Mouse (Mus musculus) frontal cortex, postnatal 36 days (tissue): ENCODE measurements around the gene Farp1.

Experiments used
- DNase-seq, 2 experiments: peaks; one replicate each; pipeline ENCODE4 v3.0.0; 2022; ENCODE audit warnings: low spot score in 2 of 2

Farp1 gene

GRCm38 (mm10) chr14:121145698-121146097 is 110.7 kb downstream of the Farp1 start:
- no peak for DNase-seq

GRCm38 (mm10) chr14:121146213-121146612 is 111.2 kb downstream of the Farp1 start:
- DNase-seq: no peak

- no peak for DNase-seq
These were observed 112.0 kb downstream of the Farp1 start for GRCm38 (mm10) chr14:121147026-121147425.

- no peak for DNase-seq
These were observed 113.2 kb downstream of the Farp1 start for GRCm38 (mm10) chr14:121148088-121148785.

GRCm38 (mm10) chr14:121149984-121150383 is 115.0 kb downstream of the Farp1 start:
- no peak for DNase-seq

- DNase-seq: no peak
These were observed 116.8 kb downstream of the Farp1 start for GRCm38 (mm10) chr14:121151837-121152236.

GRCm38 (mm10) chr14:121152771-121153170 is 117.8 kb downstream of the Farp1 start:
- DNase-seq: no peak

GRCm38 (mm10) chr14:121153260-121153659 is 118.3 kb downstream of the Farp1 start:
- DNase-seq: no peak

- no peak for DNase-seq
These were observed 120.2 kb downstream of the Farp1 start for GRCm38 (mm10) chr14:121155173-121155572.

GRCm38 (mm10) chr14:121158616-121159015 is 123.6 kb downstream of the Farp1 start:
- no peak for DNase-seq

- DNase-seq: no peak
These were observed 127.8 kb downstream of the Farp1 start for GRCm38 (mm10) chr14:121162822-121163221.

GRCm38 (mm10) chr14:121164866-121165265 is 129.9 kb downstream of the Farp1 start:
- DNase-seq: no peak

GRCm38 (mm10) chr14:121165408-121166037 is 130.5 kb downstream of the Farp1 start:
- peak in 1 of 2 experiments; percentile 71 for DNase-seq

GRCm38 (mm10) chr14:121166038-121166436 is 131.0 kb downstream of the Farp1 start:
- no peak for DNase-seq

GRCm38 (mm10) chr14:121168716-121169115 is 133.7 kb downstream of the Farp1 start:
- DNase-seq: no peak

- no peak for DNase-seq
These were observed 135.3 kb downstream of the Farp1 start for GRCm38 (mm10) chr14:121170321-121170720.

GRCm38 (mm10) chr14:121172065-121173036 is 137.4 kb downstream of the Farp1 start:
- DNase-seq: peak; percentile 60 to 72

- no peak for DNase-seq
These were observed 140.4 kb downstream of the Farp1 start for GRCm38 (mm10) chr14:121175385-121175784.

- DNase-seq: no peak
These were observed 140.9 kb downstream of the Farp1 start for GRCm38 (mm10) chr14:121175861-121176260.

- DNase-seq: no peak
These were observed 142.9 kb downstream of the Farp1 start for GRCm38 (mm10) chr14:121177907-121178306.

- no peak for DNase-seq
These were observed 145.6 kb downstream of the Farp1 start for GRCm38 (mm10) chr14:121180611-121181010.

GRCm38 (mm10) chr14:121181798-121182197 is 146.8 kb downstream of the Farp1 start:
- DNase-seq: no peak
